Mouse (Mus musculus) lung, adult 2 months (tissue): ENCODE results near the gene Serpinb6a.

Experiments used
- CTCF ChIP-seq: fragments of 200-500 bp; IDR thresholded peaks from 2 replicates; pipeline ENCODE4 v1.5.1; 2011; ENCODE audit warnings: mild to moderate bottlenecking, low read length, control low read depth; ENCODE audit not compliant: insufficient read depth
- POLR2A ChIP-seq: fragments of 200-500 bp; IDR thresholded peaks from 2 replicates; pipeline ENCODE4 v1.6.1; 2011; ENCODE audit warnings: low read depth, mild to moderate bottlenecking, control low read depth, low read length, borderline replicate concordance; ENCODE audit errors: extremely low read depth

GRCm38 (mm10) chr13:34051692-34052091 lies 49.1 kb upstream of the Serpinb6a start:
- no peak for TF ChIP-seq POLR2A
- no peak for TF ChIP-seq CTCF
